Mouse (Mus musculus) Muller cell, postnatal 12 days (primary cell): ENCODE data around the gene Fgr.
A peak's percentile ranks its signal among the peaks of the same experiment; 100 is the strongest.
"Not testable (repeated sequence)": the region's sequence is repeated elsewhere in the genome, so short reads cannot be mapped to it uniquely, and the experiment has no call there.

Experiments used
- DNase-seq: peaks from one replicate; pipeline ENCODE4 v3.0.0-alpha.2; 2015; ENCODE audit errors: inconsistent ontology term

Fgr gene

GRCm38 (mm10) chr4:132983664-132984512 is 10.0 kb downstream of the Fgr start:
- DNase-seq = no peak

GRCm38 (mm10) chr4:132988581-132989355 is 14.9 kb downstream of the Fgr start:
- DNase-seq = no peak

DNA sequence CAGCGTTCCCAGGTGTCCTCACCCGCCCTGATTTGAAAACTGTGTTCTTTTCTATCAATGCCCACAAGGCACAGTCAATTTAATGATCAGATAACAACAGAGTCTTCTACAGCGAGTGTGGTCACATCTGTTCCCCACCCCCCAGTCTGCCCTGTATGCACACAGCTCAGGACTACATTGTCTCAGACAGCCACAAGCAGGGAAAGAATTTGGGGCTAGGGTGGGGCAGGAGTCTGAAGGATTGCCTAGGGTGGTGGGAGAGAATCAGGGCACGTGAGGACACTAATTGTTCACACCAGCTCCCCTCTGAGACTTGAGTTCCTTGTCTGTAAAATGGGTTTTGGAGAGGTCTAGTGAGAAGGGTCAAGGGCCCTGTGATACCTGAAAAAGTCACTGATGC is 19.7 kb downstream of the Fgr start:
- DNase-seq = no peak

DNA sequence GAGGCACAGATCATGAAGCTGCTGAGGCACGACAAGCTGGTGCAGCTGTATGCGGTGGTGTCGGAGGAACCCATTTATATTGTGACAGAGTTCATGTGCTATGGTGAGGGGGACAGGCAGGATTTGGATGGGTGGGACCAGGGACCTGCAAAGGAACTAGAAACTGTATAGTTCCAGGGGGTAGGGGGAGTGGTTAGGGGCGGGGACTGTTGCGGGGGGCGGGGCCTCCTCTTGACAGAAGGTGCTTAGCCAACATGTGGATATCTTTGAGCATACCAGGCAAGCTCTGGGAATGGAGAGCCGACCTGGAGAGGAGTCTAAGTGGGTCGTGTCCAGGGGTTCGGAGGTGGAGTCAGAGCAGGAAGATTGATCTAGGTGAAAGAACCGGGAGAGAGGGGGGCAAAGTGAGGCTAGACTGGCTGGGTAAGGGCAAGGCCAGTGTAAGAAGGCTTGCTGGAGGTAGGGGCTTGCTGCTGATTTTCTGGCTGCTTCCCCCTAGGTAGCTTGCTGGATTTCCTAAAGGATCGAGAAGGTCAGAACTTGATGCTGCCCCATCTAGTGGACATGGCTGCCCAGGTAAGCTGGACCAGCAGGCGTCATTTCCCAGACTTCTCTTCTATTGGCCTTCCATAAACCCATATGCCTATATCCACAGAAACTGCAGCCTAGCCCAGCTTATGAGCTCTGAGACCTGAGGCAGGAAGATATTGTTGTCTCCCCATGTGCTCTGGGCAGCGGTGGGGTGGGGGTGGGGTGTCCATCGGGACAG is 23.8 kb downstream of the Fgr start:
- DNase-seq = no peak

- DNase-seq = no peak
Observed at GRCm38 (mm10) chr4:133002896-133003295, 29.0 kb downstream of the Fgr start.

- DNase-seq = no peak
Observed at GRCm38 (mm10) chr4:133003316-133004018, 29.6 kb downstream of the Fgr start.

DNA sequence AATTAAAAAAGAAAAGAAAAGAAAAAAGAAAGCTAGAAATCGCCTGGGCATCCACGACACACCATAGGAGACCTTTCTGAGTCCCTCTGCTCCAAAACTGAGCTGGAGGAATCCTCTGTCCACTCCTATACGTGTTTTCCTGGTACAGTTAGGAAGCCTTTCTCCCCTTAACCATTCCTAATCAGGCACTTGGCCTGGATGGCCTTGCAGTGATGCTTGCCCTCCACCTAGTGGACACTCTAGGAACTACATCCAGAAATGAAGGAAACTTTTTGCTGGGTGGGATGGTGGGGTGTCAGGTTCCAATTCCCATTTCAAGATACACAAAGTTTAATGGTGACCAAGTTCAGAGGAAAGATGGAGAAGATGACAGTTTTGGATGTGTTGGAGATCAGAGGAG is 31.3 kb downstream of the Fgr start:
- peak; percentile 70 for DNase-seq

- DNase-seq = not testable (repeated sequence)
Observed at GRCm38 (mm10) chr4:133005885-133006451, 32.1 kb downstream of the Fgr start.

DNA sequence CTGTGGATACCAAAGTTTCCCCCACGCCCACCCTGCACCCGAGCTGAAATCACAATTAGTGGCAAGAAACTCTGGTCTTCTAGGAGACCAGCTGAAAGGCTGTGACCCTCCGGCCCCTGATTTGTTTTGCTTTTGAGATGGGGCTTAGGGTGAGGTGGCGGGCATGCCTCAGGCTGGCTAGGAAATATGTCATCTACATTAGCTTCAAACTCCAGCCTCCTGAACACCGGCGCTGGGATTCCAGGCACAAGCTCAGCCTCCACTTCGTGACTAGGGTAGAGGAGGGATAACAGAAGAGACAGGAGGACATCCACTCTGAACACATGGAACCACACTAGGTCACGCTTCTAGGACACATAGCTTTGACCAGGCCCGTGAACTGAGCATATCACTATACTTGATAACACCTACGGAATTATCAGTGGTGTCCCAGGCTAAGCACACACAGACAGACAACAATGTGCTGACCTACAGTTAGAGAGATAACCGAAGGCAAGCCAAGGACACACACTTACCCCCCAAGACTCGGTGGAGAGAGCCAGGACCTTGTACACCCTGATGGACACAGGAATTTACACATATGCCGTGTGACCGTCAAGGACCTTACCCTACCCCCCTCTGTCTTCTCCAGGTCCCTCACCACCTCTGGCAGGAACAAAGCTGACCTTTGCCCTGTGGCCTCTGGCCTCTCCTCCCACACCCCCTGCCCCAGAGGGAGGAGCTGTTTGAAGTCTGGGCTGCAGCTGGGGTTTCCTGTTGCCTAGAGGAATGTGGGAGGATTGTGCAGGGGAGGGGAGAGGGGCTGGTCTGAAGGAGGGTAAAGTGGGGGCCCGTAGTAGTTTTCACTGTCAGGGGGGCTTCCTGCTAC is 33.9 kb downstream of the Fgr start:
- no peak for DNase-seq

DNA sequence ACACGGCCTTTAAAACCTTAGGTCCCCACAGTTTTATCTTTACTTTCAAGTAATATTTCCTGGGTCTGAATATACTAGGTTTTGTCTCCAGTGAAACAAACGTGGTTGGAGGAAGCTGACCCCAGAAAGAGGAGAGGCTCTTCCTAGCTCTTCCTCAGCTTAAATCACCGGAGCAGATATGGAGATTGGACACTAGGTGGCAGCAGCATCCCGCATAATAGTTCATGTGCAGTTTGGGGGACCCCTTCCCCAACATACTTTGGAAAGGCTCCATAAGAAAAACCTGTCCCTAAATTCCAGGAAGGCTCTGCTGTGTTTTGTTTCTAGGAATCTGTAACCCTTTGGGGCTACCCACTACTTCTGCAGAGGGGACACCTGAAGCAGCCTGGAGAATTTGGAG is 35.2 kb downstream of the Fgr start:
- no peak for DNase-seq

DNA sequence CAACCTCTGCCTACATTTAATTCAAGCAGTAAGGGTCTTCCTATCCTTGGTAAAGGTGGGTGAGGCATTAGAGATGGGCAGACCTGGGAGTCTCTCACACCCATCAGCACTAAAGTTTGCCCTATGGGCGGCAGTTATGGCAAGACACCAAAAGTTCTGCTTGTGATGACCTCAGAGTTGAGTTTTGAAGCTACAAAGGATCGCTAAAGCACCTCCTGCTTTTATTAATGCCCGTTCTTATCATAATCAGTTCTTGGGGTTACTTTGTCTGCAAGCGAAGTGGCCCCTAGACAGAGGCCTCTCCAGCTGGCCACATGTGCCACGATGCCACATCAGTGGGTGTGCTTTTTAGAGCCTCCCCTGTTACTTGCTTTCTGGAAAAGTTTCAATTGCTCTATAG is 35.8 kb downstream of the Fgr start:
- DNase-seq = no peak

DNA sequence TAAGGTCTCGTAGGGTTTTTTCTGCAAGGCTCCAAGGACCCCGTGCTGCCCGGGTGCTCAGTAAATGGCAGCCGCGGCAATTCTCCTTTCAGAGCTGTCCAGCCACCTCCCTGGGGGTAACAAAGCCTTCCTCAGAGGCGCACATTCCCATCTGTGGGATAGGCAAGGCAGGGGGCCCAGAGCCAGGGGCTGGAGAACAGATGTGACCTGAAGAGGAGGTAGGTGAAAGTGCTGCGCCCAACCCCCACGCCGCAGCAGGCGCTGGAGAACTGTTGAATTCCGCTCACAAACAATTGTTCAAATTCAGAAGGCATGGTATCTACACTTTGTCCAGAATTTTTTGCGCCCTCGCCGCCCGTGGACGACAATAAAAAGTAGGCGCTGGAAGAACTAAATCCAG is 36.7 kb downstream of the Fgr start:
- no peak for DNase-seq

DNA sequence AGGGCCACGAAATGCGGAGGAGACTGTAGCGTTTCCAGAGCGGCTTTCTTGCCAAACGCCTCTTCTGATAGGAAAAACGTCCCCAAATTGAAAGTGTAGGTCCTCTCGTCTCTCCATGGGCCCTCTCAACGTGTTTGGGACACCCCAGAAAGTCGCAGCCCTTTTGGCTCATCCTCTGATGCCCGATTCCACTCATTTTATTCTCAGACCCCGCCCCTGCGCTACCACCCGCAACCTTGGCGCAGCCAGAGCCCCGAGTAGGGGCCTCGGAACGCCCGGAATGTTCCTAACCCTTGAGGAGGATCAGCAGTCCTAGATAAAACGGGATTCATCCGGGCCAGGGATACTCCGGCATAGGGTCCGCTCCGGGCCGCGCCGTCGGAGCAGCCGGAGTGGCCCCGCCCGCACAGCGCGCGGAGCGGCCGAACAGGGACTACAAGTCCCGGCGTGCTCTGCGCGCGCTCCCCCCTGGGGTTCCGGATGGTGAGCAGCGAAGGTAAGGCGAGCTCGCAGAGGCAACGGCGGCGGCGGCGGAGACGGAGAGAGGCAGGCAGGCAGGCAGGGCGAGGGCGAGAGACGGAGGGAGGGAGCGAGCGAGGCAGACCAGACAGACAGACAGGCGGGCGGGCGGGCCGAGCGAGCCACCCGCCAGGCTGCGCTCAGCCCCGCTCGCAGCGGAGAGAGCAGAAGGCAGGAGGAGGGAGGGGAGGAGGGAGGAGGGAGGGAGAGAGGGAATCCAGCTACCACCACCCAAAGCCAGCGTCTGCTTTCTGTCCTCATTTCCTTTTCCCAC is 37.3 kb downstream of the Fgr start, which contains the start of gene Ahdc1:
Gene Ahdc1 (plus strand): TSS at position 233 of the 793 bp plus-strand sequence.
- DNase-seq = peak; percentile 97

GRCm38 (mm10) chr4:133011821-133012775 is 38.2 kb downstream of the Fgr start:
- DNase-seq = peak; percentile 71

DNA sequence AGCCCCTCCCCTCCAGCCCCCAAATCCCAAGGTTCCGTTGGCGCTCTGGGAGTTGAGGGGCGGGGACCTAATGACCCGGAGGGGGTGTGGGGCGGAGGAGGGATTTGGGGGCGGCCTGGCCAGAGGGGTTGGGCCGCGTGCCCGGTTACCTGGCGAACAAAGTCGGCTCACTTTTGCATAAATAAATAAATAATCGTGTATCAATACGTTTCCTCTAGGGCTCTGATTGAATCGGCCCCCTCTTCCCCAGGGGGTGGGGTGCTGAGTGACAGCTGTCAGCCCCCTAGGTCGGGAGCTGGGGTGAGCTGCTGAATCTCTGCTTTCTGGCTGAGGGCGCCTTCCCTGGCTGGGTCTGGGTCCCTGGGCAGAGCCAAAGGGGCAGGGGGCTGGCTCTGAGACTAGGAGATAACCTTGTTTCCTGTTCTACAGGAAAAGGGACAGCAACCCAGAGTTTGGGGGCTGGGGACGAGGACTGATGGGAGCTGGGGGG is 38.9 kb downstream of the Fgr start:
- DNase-seq = peak; percentile 78

- DNase-seq = peak; percentile 81
Observed at GRCm38 (mm10) chr4:133013266-133013891, 39.5 kb downstream of the Fgr start.

DNA sequence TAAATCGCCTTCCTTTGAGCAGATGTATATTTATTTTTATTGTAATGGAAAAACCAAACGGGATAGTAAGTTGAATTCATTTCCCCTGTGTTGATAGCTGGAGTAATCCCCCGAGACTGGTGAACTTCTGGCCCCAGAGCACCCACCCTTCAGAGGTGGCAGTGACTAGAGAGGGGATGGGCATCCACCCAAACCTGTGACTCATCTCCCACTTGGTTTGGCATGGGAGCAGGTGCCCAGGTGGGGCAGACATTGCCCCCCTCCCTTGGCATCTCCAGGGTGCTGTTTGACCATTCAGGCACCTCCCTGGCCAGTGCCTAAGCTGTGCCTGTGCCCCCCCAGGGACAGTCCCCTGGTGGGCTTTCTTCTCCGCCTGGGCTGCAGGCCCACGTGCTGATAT is 40.2 kb downstream of the Fgr start:
- no peak for DNase-seq
